Mouse (Mus musculus) spleen, adult 2 months (tissue): ENCODE results near the gene Ddx1.

ENCODE experiments used
- CTCF ChIP-seq: fragments of 200-500 bp; IDR thresholded peaks from 2 replicates; pipeline ENCODE4 v1.5.1; 2011; ENCODE audit warnings: mild to moderate bottlenecking, inconsistent platforms; ENCODE audit not compliant: insufficient read depth, insufficient read length, insufficient replicate concordance; ENCODE audit errors: extremely low read depth
- POLR2A ChIP-seq: fragments of 200-500 bp; IDR thresholded peaks from 2 replicates; pipeline ENCODE4 v1.6.1; 2011; ENCODE audit warnings: low read depth, low read length, inconsistent platforms

- no peak for TF ChIP-seq CTCF
- TF ChIP-seq POLR2A, result no peak
Observed at GRCm38 (mm10) chr12:13218101-13218514, 30.9 kb downstream of the Ddx1 start.
